Mouse (Mus musculus): ENCODE results near the gene Jtb.

DNA sequence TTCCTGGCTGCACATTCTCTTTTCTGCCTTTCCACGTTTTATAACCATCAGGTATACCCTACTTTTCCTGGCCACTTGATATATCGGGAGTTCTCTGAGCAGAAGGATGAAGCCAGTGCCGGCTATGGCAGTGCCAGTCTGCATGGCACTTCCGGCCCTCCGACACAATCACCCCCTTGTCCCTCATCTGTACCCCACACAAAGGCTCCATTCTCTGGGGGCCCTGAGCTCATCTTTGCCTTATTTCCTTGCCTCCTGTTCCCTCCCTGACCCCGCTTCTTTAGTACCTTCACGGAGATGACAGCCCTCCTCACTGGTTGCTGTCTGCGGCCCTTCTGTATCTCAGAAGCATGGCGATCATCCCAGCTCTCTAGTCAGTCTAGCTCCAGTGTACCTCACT is 49.3 kb downstream of the Jtb start:
- TF ChIP-seq CTCF (IDR thresholded peaks at IDR 0.05; ENCODE audit: borderline replicate concordance, control insufficient read depth, extremely low read depth, insufficient read depth, low read length, poor library complexity) (no peak), POLR2A (IDR thresholded peaks at IDR 0.05; ENCODE audit: control insufficient read depth, extremely low read depth, insufficient read depth, low read length, poor library complexity) (no peak)
